Mouse (Mus musculus): Measurements from ENCODE around the gene Sbno1.
A peak's percentile ranks its signal among the peaks of the same experiment; 100 is the strongest.

GRCm38 (mm10) chr5:124439447-124440093, 13.8 kb upstream of the Sbno1 start, which contains the start of gene Kmt5a:
- TF ChIP-seq POLR2A (IDR thresholded peaks at IDR 0.05; ENCODE audit: insufficient read depth, low read depth, low read length) (peak; percentile 66), CTCF (IDR thresholded peaks at IDR 0.05) (no peak)
